Mouse (Mus musculus) brain, embryonic 14.5 days (tissue): Measurements from ENCODE around the gene Bcas3. TPM values are rescaled to one million over a fixed set of nuclear protein-coding genes. Genes with fewer than 3 reads are reported as not detected.

Experiments
- DNase-seq: peaks from one replicate; pipeline ENCODE4 v3.0.0-alpha.2; 2011; ENCODE audit warnings: low read depth
- CTCF ChIP-seq: fragments of 200-500 bp; IDR thresholded peaks from 2 replicates; pipeline ENCODE4 v1.5.1; 2012; ENCODE audit warnings: inconsistent platforms, mild to moderate bottlenecking, moderate library complexity, borderline replicate concordance; ENCODE audit not compliant: insufficient read depth, insufficient read length; ENCODE audit errors: extremely low read depth
- POLR2A ChIP-seq: fragments of 200-500 bp; IDR thresholded peaks from 2 replicates; pipeline ENCODE4 v1.6.1; 2012; ENCODE audit warnings: mild to moderate bottlenecking, inconsistent platforms, borderline replicate concordance; ENCODE audit not compliant: poor library complexity, insufficient read depth, insufficient read length, severe bottlenecking; ENCODE audit errors: extremely low read depth
- polyA plus RNA-seq: library from polyadenylated mRNA; depleted of rRNA; stranded (reverse); fragments of >200 nt; gene quantifications from 2 replicates; pipeline ENCODE4 v1.2.3, GENCODE M21; 2012; rRNA removed

Gene Bcas3
- polyA plus RNA-seq, 1 experiment = 26.2 TPM

DNA sequence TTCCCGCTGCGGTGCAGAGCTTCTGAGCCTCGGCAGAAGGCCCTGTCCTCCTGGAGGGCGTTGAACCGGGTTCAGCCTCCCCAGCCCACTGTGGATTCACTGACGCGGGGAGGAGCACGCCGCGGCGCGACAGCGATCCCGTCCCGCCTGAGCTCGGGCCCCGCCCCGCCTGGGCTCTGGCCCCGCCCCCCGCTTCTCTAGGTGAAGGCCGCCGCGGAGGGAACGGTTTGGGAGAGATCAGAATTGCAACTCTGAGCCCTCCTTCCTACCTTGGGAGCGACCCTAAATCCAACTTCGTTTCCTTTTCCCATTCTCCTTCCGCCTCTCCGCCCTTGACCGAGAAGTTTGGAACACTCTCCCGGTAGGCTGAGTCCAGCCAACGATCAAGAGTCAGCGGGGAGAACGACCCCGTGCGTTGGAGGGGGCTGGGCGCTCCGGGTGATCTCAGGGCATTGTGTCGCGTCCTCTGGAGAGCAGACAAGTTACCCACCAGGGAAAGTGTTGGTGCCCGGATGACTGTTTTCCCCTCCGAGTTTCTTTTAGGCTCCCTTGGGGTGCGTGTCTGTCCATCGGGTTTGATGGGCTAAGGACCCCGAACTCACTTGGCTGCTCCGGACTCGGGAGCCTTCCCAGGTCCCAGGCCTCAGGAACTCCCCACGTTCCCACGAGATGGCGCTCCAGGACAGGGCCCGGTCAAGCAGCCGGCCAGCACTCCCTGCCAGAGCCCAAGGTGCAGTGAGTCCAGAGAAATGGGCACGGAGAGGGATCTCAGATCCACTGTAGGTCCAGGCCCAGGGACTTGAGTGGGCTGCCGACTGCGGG lies 491.4 kb downstream of the Bcas3 start:
- peak; percentile 84 for TF ChIP-seq CTCF
- no peak for TF ChIP-seq POLR2A
- DNase-seq = peak; percentile 87

DNA sequence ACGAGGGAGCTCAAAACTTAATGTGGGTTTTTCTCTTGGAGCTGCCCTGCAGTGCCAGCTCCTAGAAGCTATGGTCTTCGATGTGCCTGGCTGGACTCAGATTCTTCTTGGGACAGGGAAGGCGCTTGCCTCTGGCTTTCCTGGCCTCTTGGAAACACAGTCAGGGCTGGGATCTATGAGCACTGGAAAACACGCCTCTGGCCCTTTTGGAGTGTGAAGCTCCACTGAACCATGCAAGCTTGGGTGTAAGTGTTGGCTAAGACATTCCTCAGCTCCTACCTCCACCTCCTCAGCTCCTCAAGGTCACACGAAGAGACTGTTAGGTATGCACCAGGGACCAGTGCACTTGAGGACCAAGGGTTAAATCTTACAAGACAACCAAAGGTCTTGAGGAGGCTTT lies 492.0 kb downstream of the Bcas3 start:
- no peak for DNase-seq
- no peak for TF ChIP-seq CTCF
- no peak for TF ChIP-seq POLR2A

DNA sequence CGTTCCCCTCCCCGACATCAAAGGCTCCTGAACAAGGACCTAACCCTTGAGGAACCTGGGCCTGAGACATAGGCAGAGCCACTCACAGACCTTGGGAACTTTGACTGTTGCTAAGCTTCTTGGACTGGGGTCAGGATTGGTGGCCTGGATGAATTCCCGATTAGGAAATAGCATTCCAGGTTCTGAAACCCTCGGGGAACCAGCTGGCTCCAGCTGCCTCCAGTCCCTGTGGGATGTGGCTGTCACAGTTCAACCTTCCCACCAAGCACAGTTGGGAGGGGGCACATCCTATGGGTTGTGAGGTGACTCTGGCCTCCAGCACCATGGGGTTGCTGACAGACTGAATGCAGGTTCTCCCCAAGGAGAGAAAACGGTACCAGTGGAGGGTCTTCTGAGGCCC lies 493.0 kb downstream of the Bcas3 start:
- TF ChIP-seq CTCF (no peak), POLR2A (no peak)
- DNase-seq = no peak

DNA sequence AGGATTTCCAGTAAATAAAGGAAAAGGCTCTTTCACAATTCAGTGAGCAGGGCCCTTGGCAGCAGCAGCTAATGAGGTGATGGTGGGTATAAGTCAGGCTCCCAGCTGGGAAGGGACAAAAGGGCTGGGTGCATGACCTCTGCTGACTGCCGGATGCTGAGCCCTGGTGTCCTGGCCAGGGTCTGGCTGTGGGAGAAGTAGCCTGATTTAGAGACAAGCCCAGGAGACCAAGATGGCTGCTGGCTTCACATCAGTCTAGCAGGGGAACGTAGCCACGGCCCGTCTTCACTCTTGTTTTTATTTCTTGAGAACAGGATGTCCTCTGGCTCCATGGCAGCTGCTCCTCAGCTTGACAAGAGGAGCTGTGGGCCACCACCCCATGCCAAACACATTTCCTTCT lies 493.5 kb downstream of the Bcas3 start:
- no peak for TF ChIP-seq CTCF
- TF ChIP-seq POLR2A = no peak
- no peak for DNase-seq

DNA sequence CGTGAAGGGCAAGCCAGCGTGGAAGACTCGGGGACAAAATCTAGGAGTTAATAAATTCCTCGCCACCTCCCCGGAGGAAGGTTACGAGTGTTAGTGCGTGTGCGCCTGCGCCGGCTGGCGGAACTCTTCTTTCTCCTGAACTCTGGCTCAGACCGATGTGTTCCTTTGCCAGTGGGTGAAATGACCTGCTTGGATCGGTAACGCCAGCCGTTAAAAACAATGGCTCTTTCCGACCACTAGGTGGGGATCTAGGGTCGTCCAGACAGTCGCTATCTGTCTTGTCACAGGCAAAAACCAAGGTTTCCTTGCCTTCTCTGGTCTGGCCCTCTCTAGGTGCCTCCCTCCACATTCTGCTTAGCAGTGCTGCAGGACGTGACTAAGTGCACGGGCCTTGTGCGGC lies 496.1 kb downstream of the Bcas3 start:
- TF ChIP-seq POLR2A (no peak), CTCF (peak; percentile 92)
- DNase-seq = peak; percentile 93

DNA sequence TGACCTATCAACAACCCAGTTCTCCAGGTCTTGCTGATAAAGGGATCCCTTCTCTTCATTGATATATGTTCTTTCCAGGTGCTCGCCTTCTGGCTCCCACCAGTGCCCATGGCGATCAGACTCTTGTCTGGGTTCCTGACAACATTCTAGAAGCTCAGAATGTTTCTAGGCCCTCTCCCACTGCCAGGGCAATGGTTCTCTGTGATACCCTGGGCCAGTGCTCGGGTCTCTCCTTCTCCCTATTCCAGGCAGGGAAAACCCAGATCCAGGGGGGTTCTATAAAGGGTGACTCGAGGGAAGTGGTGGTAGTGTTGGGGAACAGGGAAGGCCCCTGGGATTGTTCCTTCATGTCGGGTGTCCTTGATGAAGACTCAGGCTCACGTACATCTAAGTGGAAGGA lies 497.3 kb downstream of the Bcas3 start, which contains the start of gene Gm11444:
TSS of gene Gm11444 (minus strand) at position 101 of the 400 bp plus-strand sequence.
- TF ChIP-seq POLR2A (no peak), CTCF (no peak)
- DNase-seq = no peak

DNA sequence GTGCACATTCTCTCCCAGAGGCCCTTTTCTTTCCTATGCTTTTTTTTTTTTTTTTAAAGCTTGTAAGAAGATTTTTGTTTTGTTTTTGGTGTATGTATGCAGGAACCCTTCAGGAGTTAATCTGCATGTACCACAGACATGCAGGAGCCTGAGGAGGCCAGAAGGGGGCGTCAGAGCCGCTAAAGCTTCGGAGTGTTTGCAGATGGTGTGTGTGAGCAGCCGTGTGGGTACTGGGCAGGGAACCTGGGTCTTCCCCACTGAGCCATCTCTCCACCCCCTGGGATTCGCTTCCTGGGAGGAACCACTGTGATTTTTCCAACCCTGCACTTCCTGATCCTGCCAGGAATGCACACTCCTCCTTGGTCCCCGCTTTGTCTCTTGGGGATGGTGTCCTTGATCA lies 497.8 kb downstream of the Bcas3 start:
- no peak for DNase-seq
- TF ChIP-seq POLR2A (no peak), CTCF (peak; percentile 46; the same call in 1 of the 2 replicates)

DNA sequence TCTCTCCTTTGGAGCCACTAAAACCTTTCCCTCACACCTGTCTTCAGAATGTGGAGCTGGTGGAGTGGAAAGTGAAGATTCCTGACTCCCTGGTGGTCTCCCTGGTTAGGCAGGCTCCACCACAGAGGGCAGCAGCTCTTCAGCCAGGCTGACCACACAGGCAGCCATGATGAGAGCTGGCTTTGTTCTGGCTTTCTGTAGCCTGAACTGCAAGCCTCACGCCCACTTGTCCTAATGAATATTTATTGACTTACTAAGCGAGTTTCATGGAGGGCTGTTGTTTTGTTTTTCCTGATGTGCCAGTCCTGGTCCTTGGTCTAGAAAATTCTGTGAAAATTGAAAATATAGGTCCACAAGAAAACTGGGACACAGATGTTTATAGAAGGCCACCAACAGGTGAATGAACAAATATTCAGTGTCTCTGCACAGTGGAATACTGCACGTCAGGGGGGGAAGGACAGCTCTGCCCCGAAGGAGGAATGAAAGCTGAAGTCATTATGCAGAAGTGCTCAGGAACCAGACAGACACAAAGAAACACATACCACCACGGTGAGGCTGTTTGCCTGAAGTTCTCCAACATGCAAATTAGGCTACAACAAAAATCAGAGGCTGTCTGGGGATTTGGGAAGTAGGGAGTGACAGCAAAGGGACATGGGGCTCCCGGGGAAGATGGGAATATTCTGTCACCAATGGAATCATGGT lies 505.2 kb downstream of the Bcas3 start:
- DNase-seq = peak; percentile 76
- no peak for TF ChIP-seq POLR2A
- TF ChIP-seq CTCF = no peak

DNA sequence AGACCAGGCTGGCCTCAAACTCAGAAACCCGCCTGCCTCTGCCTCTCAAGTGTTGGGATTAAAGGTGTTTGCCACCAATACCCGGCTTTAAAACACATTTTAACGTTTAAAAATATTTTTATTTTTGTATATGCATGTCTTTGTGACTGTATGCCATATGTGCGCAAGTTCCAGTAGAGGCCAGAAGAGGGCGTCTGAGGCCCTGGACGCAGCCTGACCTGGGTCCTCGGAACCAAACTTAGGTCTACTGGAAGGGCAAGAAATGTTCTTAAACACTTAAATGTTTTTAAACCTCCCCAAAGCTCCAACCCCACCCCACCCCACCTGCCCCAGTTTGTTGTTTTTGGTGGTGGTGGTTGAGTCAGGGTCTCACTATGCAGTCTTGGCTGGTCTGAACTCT lies 511.4 kb downstream of the Bcas3 start:
- DNase-seq = no peak
- TF ChIP-seq CTCF (peak; percentile 50; the same call in 1 of the 2 replicates), POLR2A (no peak)

Other genes with a start within 250 kb of the Bcas3 start
- gene Usp32, start 213.0 kb upstream of the Bcas3 start, polyA plus RNA-seq = 20.5 and 31.9 TPM in 2 replicates
- 0.11 and 0.45 TPM in 2 replicates for gene 1700125H20Rik, start 182.8 kb upstream of the Bcas3 start, polyA plus RNA-seq
- gene Appbp2, start 118.0 kb upstream of the Bcas3 start, polyA plus RNA-seq = 36.6 and 43.0 TPM in 2 replicates
- gene Ppm1d, start 41.9 kb upstream of the Bcas3 start, polyA plus RNA-seq = 19.6 and 20.4 TPM in 2 replicates